Mouse (Mus musculus) midbrain, embryonic 12.5 days (tissue): ENCODE measurements at regions not wholly inside any gene's neighbourhood (a gene's known extent, or its start where the extent isn't known, plus 50 kb on each side); places are given as distances from the start of the nearest gene placed in this dataset.
"Not testable (repeated sequence)": the region's sequence is repeated elsewhere in the genome, so short reads cannot be mapped to it uniquely, and the experiment has no call there.

Source experiments
- ATAC-seq: fragments of 200-750 bp; cut with Nextera tagmentation; 2 replicates; pipeline ENCODE4 v1.8.0; 2017; ENCODE audit warnings: low read depth, moderate TSS enrichment, moderate library complexity; ENCODE audit not compliant: low FRiP score
- H3K27ac ChIP-seq: fragments of 300-500 bp; sonication (generic); replicated peaks from 2 replicates; pipeline ENCODE4 v1.5.1; 2016; ENCODE audit warnings: mild to moderate bottlenecking
- H3K27me3 ChIP-seq: fragments of 300-500 bp; sonication (generic); 2 replicates; pipeline ENCODE4 v1.6.1; 2016; ENCODE audit warnings: mild to moderate bottlenecking
- H3K36me3 ChIP-seq: fragments of 300-500 bp; sonication (generic); 2 replicates; pipeline ENCODE4 v1.6.1; 2016
- H3K4me1 ChIP-seq: fragments of 300-500 bp; sonication (generic); 2 replicates; pipeline ENCODE4 v1.6.1; 2016
- H3K4me2 ChIP-seq: fragments of 300-500 bp; sonication (generic); replicated peaks from 2 replicates; pipeline ENCODE4 v1.6.1; 2016; ENCODE audit warnings: mild to moderate bottlenecking, moderate library complexity
- H3K4me3 ChIP-seq: fragments of 300-500 bp; sonication (generic); 2 replicates; pipeline ENCODE4 v1.5.1; 2016; ENCODE audit warnings: mild to moderate bottlenecking
- H3K9ac ChIP-seq: fragments of 300-500 bp; sonication (generic); replicated peaks from 2 replicates; pipeline ENCODE4 v1.6.1; 2016; ENCODE audit warnings: mild to moderate bottlenecking, moderate library complexity
- H3K9me3 ChIP-seq: fragments of 300-500 bp; sonication (generic); 2 replicates; pipeline ENCODE4 v1.6.1; 2016; ENCODE audit warnings: mild to moderate bottlenecking
- WGBS: fragments of 180-500 bp; shearing (Covaris S2); methylation state at CpG from one replicate; pipeline ENCODE4 v1.1.7; 2016; 5-methylcytosine and 5-hydroxymethylcytosine counted together

GRCm38 (mm10) chr16:93323172-93323571, 280.7 kb downstream of the Setd4 start:
- H3K36me3 ChIP-seq = no peaks in the 10 kb centered on the region
- WGBS = 66% methylated on average over 5 of the region's 5 CpGs
- H3K9ac ChIP-seq = no peak overlapping the region
- no peaks in the 10 kb centered on the region for H3K4me1 ChIP-seq
- H3K9me3 ChIP-seq = no peaks in the 10 kb centered on the region
- H3K27ac ChIP-seq = no peak overlapping the region
- H3K27me3 ChIP-seq = no peaks in the 10 kb centered on the region
- no peak overlapping the region for H3K4me2 ChIP-seq
- no peak for ATAC-seq
- H3K4me3 ChIP-seq = no peak overlapping the region

DNA sequence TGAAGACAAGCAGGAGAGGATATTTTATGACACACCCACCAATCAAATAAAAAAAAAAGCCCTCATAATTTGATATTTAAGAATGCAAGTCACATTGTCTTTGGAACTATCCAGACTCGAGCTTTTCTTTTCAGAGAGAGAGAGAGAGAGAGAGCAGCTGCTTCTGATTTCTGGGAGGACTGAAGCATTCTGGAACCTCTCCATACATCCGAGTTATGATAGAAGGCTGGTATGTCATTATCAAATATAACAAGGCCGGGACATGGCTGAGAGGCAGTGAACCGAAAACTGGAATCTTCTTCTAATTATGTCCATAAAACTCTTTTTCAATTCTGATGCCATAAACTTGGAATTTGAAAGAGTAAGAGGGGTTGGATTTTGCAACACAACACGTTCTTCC, 284.3 kb downstream of the Setd4 start:
- Histone ChIP-seq H3K4me1 (no peaks in the 10 kb centered on the region), H3K4me2 (no peak overlapping the region), H3K36me3 (no peaks in the 10 kb centered on the region), H3K4me3 (no peak overlapping the region), H3K27me3 (no peaks in the 10 kb centered on the region), H3K27ac (no peak overlapping the region), H3K9me3 (no peaks in the 10 kb centered on the region), H3K9ac (no peak overlapping the region)
- ATAC-seq = no peak
- 81% methylated on average over 5 of the region's 5 CpGs for WGBS

DNA sequence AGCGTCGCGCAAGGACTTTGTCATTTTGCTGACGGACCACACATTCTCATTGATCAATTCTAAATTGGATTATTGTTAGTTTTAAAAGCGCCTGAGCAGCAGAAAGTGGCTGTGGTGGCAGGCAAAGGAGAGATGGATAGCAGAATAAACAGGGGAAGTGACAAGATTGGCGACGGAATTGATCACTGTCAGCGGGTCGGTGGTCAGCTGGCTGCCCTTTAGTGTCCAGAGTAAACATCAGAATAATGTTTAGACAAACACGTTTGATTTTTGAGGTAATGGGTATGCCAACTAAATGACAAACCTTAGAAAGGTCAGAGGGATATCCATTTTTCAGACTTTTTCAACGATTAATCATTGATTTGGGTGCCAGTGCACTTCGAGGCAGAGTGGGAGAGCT, 292.2 kb downstream of the Setd4 start:
- H3K27ac ChIP-seq = no peak overlapping the region
- WGBS = 83% methylated on average over 12 of the region's 12 CpGs
- no peak for ATAC-seq
- H3K4me1 ChIP-seq = no peaks in the 10 kb centered on the region
- no peaks in the 10 kb centered on the region for H3K36me3 ChIP-seq
- no peak overlapping the region for H3K4me3 ChIP-seq
- peaks cover 6% of the 10 kb centered on the region; the same call in 1 of the 2 replicates for H3K9me3 ChIP-seq
- no peak overlapping the region for H3K9ac ChIP-seq
- no peaks in the 10 kb centered on the region for H3K27me3 ChIP-seq
- H3K4me2 ChIP-seq = no peak overlapping the region

DNA sequence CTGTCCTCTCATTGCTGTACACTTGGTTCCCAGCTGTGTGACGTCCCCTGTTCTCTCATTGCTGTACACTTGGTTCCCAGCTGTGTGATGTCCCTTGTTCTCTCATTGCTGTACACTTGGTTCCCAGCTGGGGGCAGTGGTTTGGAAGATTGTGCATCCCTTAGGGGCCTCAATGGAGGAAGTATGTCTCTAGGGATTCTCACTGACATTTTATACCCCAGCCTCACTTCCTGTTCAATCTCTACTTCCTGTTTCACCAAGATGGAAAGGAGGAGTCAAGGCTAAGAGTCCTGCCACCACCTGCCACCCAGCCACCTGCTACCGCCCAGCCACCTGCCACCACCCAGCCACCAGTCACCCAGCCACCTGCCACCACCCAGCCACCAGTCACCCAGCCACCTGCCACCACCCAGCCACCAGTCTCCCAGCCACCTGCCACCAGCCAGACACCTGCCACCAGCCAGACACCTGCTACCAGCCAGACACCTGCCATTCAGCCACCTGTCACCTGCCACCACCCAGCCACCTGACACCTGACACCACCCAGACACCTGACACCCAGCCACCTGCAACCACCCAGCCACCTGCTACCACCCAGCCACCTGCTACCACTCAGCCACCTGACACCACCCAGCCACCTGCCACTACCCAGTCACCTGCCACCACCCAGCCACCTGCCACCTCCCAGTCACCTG, 295.1 kb downstream of the Setd4 start:
- Histone ChIP-seq H3K4me3 (no peak overlapping the region), H3K27me3 (no peaks in the 10 kb centered on the region), H3K4me2 (no peak overlapping the region), H3K4me1 (no peaks in the 10 kb centered on the region), H3K9ac (no peak overlapping the region), H3K36me3 (no peaks in the 10 kb centered on the region), H3K27ac (no peak overlapping the region), H3K9me3 (peaks cover 6% of the 10 kb centered on the region; the same call in 1 of the 2 replicates)
- 88% methylated on average over 2 of the region's 2 CpGs for WGBS
- ATAC-seq = no peak

- peaks cover 6% of the 10 kb centered on the region; the same call in 1 of the 2 replicates for H3K9me3 ChIP-seq
Measured at GRCm38 (mm10) chr16:93306951-93307350, 296.9 kb downstream of the Setd4 start.

DNA sequence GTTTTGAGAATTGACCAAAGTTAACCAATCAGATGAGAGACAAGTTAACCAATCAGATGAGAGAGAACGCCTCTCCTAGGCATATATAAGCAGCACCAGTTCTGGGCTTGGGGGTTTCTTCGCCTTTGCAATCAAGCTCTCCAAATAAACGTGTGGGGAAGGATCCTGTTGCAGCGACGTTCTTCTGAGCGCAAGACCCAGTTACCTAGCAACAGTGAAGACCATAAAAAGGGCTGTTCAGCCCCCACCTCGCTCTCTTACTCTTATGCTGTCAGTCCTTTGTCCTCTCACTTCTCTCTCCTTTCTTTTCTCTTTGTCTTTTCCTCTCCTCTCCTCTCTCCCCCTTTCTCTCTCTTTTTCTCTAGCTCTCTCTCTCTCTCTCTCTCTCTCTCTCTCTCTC, 297.7 kb downstream of the Setd4 start:
- H3K9ac ChIP-seq, H3K36me3 ChIP-seq, H3K9me3 ChIP-seq, H3K27ac ChIP-seq, H3K4me2 ChIP-seq, H3K4me3 ChIP-seq, H3K4me1 ChIP-seq, H3K27me3 ChIP-seq, ATAC-seq: not testable (repeated sequence)
- WGBS = 61% methylated on average over 7 of the region's 7 CpGs

More at GRCm38 (mm10) chr16:93306951-93307350, 296.9 kb downstream of the Setd4 start:
- ATAC-seq = no peak
- Histone ChIP-seq H3K36me3 (no peaks in the 10 kb centered on the region), H3K4me3 (no peak overlapping the region), H3K4me2 (no peak overlapping the region), H3K27ac (no peak overlapping the region), H3K4me1 (no peaks in the 10 kb centered on the region), H3K9ac (no peak overlapping the region), H3K27me3 (no peaks in the 10 kb centered on the region)
- 94% methylated on average over 18 of the region's 18 CpGs for whole genome bisulfite sequencing

DNA sequence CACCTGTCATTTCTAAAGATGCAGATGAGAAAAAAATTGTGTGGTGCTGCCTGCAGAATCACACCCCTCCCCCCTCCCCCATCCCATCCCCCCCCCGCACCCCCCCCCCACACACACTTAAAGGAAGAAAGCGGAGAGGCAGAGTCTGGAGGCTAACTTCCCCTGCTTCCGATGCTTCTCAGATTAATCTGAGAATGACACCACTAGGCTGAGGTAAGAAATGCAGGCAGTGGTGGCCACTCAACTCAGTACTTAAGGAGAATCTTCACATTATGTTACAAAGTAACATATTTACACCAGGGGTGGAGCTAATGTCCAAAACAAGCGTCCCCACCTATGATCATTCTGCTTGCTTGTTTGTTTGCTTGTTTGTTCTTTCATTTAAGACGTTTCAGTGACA, 309.4 kb downstream of the Setd4 start:
- H3K27me3 ChIP-seq = 0 out of 2 replicates have a peak, but pooled peaks cover 5% of the 10 kb centered on the region
- H3K27ac ChIP-seq = no peak overlapping the region
- ATAC-seq = no peak
- peaks cover 10% of the 10 kb centered on the region; the same call in 1 of the 2 replicates for H3K4me1 ChIP-seq
- H3K4me2 ChIP-seq = no peak overlapping the region
- no peak overlapping the region for H3K4me3 ChIP-seq
- H3K36me3 ChIP-seq = no peaks in the 10 kb centered on the region
- no peak overlapping the region for H3K9ac ChIP-seq
- no peaks in the 10 kb centered on the region for H3K9me3 ChIP-seq
- 45% methylated on average over 4 of the region's 5 CpGs for WGBS

- no peak overlapping the region for H3K9ac ChIP-seq
- peaks cover 10% of the 10 kb centered on the region; the same call in 1 of the 2 replicates for H3K4me1 ChIP-seq
- 29% methylated on average over 13 of the region's 13 CpGs for WGBS
- H3K36me3 ChIP-seq = no peaks in the 10 kb centered on the region
- H3K4me2 ChIP-seq = no peak overlapping the region
- H3K9me3 ChIP-seq = no peaks in the 10 kb centered on the region
- H3K27ac ChIP-seq = no peak overlapping the region
- 0 out of 2 replicates have a peak, but pooled peaks cover 5% of the 10 kb centered on the region for H3K27me3 ChIP-seq
- ATAC-seq = peak; percentile 71; the same call in 1 of the 2 replicates
- no peak overlapping the region for H3K4me3 ChIP-seq
Measured at GRCm38 (mm10) chr16:93292965-93293653, 310.8 kb downstream of the Setd4 start.

DNA sequence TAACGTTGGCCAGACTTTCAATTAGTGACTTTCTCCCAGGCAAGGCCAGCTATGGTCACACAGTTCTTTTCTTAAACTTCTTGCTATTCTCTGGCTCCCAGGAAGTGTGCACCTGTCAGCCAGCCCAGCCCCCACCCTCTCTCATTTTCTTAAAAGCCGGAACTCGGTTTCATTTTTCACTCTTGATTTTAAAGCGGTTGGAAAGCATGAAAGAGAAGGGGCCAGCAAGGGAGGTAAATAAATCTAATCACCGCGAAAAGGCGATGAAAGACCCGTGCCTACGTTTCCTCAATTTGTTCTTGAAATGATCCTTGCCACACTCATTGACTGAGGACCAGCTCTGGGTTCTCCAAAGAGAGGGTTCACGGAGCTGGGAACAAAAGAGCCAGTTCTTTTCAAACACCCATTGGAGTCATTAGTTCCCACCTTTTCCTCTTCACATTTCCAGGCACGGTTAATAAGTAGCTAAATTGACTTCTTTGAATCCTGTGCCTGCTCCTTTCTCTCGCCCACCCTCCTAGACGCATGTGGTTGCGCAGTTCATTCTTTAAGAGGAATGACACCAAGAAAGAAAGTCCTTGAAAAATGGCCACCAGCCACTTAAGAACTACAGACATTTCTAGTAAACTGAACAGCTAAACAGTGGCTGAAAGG, 311.6 kb downstream of the Setd4 start:
- Histone ChIP-seq H3K4me2 (no peak overlapping the region), H3K4me1 (peaks cover 10% of the 10 kb centered on the region; the same call in 1 of the 2 replicates), H3K9me3 (no peaks in the 10 kb centered on the region), H3K9ac (no peak overlapping the region), H3K27ac (no peak overlapping the region), H3K36me3 (no peaks in the 10 kb centered on the region), H3K27me3 (0 out of 2 replicates have a peak, but pooled peaks cover 5% of the 10 kb centered on the region), H3K4me3 (no peak overlapping the region)
- 42% methylated on average over 14 of the region's 14 CpGs for WGBS
- no peak for ATAC-seq

DNA sequence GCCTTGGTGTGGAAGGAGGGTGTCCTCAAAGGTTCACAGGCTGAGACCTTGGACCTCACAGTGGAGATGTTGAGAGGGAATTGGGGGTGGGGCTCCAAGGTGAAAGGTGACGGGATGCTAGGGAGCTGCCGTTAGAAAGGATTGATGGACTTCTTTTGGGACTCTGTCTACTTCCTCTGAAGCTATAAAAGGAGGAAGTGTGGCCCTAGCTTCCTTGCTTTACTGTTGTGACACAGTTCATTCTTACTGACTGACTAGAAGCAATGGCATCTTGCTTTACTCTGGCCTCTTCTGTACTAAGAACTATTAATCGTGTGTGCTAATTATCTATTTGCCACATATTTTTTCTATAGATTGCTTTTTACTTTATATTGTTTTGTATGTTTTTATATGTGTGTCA, 315.8 kb downstream of the Setd4 start:
- ATAC-seq = no peak
- no peaks in the 10 kb centered on the region for H3K9me3 ChIP-seq
- no peak overlapping the region for H3K27ac ChIP-seq
- H3K27me3 ChIP-seq = 0 out of 2 replicates have a peak, but pooled peaks cover 2% of the 10 kb centered on the region
- no peak overlapping the region for H3K9ac ChIP-seq
- 77% methylated on average over 3 of the region's 3 CpGs for WGBS
- H3K36me3 ChIP-seq = no peaks in the 10 kb centered on the region
- no peak overlapping the region for H3K4me3 ChIP-seq
- no peak overlapping the region for H3K4me2 ChIP-seq
- H3K4me1 ChIP-seq = peaks cover 10% of the 10 kb centered on the region; the same call in 1 of the 2 replicates

- ATAC-seq = no peak
- 82% methylated on average over 2 of the region's 2 CpGs for WGBS
- H3K27me3 ChIP-seq = no peaks in the 10 kb centered on the region
- no peaks in the 10 kb centered on the region for H3K36me3 ChIP-seq
- H3K9ac ChIP-seq = no peak overlapping the region
- H3K27ac ChIP-seq = no peak overlapping the region
- no peak overlapping the region for H3K4me2 ChIP-seq
- H3K4me3 ChIP-seq = no peak overlapping the region
- H3K4me1 ChIP-seq = peaks cover 7% of the 10 kb centered on the region; the same call in 1 of the 2 replicates
- H3K9me3 ChIP-seq = no peaks in the 10 kb centered on the region
Measured at GRCm38 (mm10) chr16:93287520-93287919, 316.3 kb downstream of the Setd4 start.

GRCm38 (mm10) chr16:93286816-93287215, 317.0 kb downstream of the Setd4 start:
- Histone ChIP-seq H3K36me3 (no peaks in the 10 kb centered on the region), H3K9ac (no peak overlapping the region), H3K27me3 (no peaks in the 10 kb centered on the region; the same call in 1 of the 2 replicates), H3K27ac (no peak overlapping the region), H3K4me1 (peaks cover 3% of the 10 kb centered on the region; the same call in 1 of the 2 replicates), H3K9me3 (no peaks in the 10 kb centered on the region), H3K4me3 (no peak overlapping the region), H3K4me2 (no peak overlapping the region)
- no peak for ATAC-seq
- WGBS = 89% methylated on average over 3 of the region's 3 CpGs
